Mouse (Mus musculus): ENCODE measurements around the gene Clstn3.

GRCm38 (mm10) chr6:124451995-124452394 lies 12.6 kb downstream of the Clstn3 start:
- TF ChIP-seq CTCF (IDR thresholded peaks at IDR 0.05; ENCODE audit: control insufficient read depth, insufficient read depth, low read length), result no peak
- TF ChIP-seq POLR2A (IDR thresholded peaks at IDR 0.05; ENCODE audit: borderline replicate concordance, control insufficient read depth, low read depth, low read length), result no peak

Measured in bone marrow, adult 2 months (tissue).